Mouse (Mus musculus) olfactory bulb, adult 2 months (tissue): ENCODE measurements around the gene Carhsp1. TPM values are rescaled to one million over a fixed set of nuclear protein-coding genes. Genes with fewer than 3 reads are reported as not detected.

ENCODE experiments used
- H3K27ac ChIP-seq: fragments of 200-500 bp; 2 replicates; pipeline ENCODE4 v1.5.1; 2012; ENCODE audit warnings: low read depth, low read length; ENCODE audit not compliant: insufficient read depth
- H3K4me1 ChIP-seq: fragments of 200-500 bp; 2 replicates; pipeline ENCODE4 v1.6.1; 2012; ENCODE audit warnings: low read length; ENCODE audit not compliant: control insufficient read depth, insufficient read depth
- H3K4me3 ChIP-seq: fragments of 200-500 bp; 2 replicates; pipeline ENCODE4 v1.5.1; 2012; ENCODE audit warnings: mild to moderate bottlenecking, low read depth, low read length, moderate library complexity; ENCODE audit not compliant: insufficient read depth
- CTCF ChIP-seq: fragments of 200-500 bp; IDR thresholded peaks from 2 replicates; pipeline ENCODE4 v1.5.1; 2012; ENCODE audit warnings: low read depth, mild to moderate bottlenecking, low read length, moderate library complexity; ENCODE audit not compliant: insufficient read depth
- POLR2A ChIP-seq: fragments of 200-500 bp; IDR thresholded peaks from 2 replicates; pipeline ENCODE4 v1.6.1; 2012; ENCODE audit warnings: mild to moderate bottlenecking, low read depth, low read length, moderate library complexity; ENCODE audit not compliant: insufficient read depth
- WGBS: fragments of 180-500 bp; shearing (Covaris S2); methylation state at CpG from one replicate; pipeline ENCODE4 v1.1.7; 2018; 5-methylcytosine and 5-hydroxymethylcytosine counted together
- polyA plus RNA-seq: library from polyadenylated mRNA; stranded (reverse); fragments of >200 nt; gene quantifications from 2 replicates; pipeline ENCODE4 v1.2.4, GENCODE M21; 2012; ENCODE audit warnings: low replicate concordance; ENCODE audit not compliant: missing spikeins, insufficient read depth, insufficient read length

The Carhsp1 gene
- not detected in 2 replicates for polyA plus RNA-seq

- TF ChIP-seq CTCF = no peak
- TF ChIP-seq POLR2A = no peak
- H3K4me1 ChIP-seq = peaks cover 23% of the 10 kb centered on the region
- peak within 1 kb of the TSS; percentile 55 for H3K4me3 ChIP-seq
- under 1% methylated on average over 65 of the region's 67 CpGs for WGBS
- H3K27ac ChIP-seq = no peak within 1 kb of the TSS
Observed at GRCm38 (mm10) chr16:8671551-8672349, at the start of gene Carhsp1. Gene Carhsp1, minus strand, starts transcription at chr16:8672155.

DNA sequence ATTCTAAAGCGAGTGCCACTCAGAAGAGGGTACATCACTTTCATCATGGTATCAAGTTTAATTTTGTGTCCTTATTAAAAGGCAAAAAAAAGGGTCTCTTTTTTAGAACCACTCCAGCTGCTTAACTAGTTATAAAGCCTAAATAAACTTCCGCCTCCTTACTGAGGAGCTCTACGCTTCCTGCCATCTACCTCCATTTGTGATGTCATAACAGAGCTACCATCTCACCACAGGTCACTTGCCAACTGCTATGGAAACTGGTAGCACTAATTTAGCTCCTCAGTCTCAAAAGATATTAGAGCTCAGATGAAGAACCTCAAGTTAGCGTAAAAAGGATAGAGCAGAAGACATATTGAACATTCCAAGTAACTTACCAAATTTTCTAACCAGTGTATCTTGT is 48.5 kb upstream of the Carhsp1 start:
- WGBS = 78% methylated on average over 4 of the region's 4 CpGs
- H3K4me3 ChIP-seq = no peak overlapping the region
- peaks cover 14% of the 10 kb centered on the region for H3K4me1 ChIP-seq
- TF ChIP-seq POLR2A (no peak), CTCF (no peak)
- no peak overlapping the region for H3K27ac ChIP-seq

DNA sequence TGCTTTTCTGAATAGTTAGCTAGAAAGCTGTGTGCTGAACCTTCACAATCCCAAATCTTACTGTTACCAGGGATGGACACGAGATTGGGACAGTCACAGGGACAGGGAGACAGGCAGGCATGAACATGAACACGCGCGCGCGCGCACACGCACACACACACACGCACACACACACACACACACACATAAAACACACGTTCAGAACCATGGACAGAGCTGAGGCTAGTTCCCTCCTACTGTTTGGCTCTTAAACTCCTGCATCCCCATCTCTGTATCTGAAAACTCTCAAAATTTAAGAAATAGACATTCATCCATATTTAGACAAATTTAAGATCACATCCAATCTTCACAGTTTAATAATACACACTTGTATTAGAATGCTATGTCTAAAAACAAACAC is 45.8 kb upstream of the Carhsp1 start:
- H3K27ac ChIP-seq = no peak overlapping the region
- 88% methylated on average over 10 of the region's 10 CpGs for WGBS
- TF ChIP-seq POLR2A (no peak), CTCF (no peak)
- no peak overlapping the region for H3K4me3 ChIP-seq
- H3K4me1 ChIP-seq = peaks cover 17% of the 10 kb centered on the region

DNA sequence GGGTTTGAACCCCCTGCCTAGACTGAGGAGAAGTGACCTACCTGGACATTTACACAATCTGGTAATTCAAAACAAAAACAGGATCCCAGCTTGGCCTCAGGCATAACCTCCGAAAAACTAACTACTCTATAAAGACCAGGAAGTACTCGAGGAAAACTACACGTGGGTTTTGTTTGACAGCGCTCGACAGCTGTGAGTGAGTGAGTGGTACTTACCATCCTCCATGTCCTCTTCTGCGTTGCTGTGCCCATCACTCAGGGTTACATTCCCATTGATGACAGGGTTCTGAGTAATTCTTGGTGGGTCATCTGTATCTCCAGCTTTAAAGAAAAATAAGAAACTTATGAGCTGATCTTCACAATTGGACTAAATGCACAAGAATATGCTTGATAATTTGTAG is 44.3 kb upstream of the Carhsp1 start:
- TF ChIP-seq CTCF (no peak), POLR2A (no peak)
- 79% methylated on average over 6 of the region's 6 CpGs for WGBS
- no peak overlapping the region for H3K4me3 ChIP-seq
- H3K27ac ChIP-seq = no peak overlapping the region
- H3K4me1 ChIP-seq = peaks cover 19% of the 10 kb centered on the region

DNA sequence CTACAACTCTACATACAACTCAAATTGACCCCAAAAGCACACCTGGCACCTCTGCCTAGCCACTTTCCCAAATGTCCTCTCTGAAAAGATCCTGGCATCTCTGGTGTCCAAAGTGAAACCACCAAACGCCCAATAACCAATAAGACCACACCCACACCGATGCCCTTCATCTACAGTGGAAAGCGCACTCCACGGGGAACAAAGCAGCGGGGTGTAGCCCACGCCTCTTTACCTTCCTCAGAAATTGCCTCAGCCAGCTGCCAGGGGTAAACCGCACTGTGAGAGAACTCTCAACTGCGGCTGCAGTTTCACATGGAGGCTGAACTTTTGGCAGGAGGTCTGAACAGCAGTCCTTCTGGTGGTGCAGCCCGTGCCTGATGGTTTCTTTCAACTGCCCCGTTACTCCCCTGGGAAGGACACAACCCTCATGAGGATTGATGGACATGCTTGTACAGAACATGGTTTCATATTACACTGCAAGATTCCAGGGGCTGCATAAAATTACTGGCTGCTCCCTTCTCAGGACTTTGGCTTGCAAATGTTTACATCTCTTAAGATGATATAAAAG is 43.6 kb upstream of the Carhsp1 start:
- Histone ChIP-seq H3K4me3 (no peak overlapping the region), H3K4me1 (peaks cover 17% of the 10 kb centered on the region), H3K27ac (no peak overlapping the region)
- 54% methylated on average over 10 of the region's 10 CpGs for WGBS
- TF ChIP-seq POLR2A (no peak), CTCF (no peak)

DNA sequence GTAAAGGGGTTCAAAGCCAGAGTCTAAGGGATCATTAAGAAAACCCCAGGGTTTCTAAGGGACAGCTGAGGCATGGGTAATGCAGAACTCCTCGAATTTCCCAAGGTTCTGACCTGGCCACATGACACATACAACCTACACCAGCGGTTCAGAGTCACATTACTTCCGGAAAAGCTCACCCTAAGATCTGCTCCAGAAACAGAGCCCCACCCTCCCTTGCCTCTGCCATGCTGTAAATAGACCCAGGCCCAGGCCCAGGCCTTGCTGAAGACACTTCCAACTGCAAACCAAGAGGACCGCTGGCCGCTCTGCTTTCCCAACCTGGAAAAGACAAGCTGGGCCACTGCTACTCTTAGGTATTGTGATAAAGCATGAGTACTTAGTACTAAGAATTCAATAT is 42.9 kb upstream of the Carhsp1 start:
- no peak for TF ChIP-seq POLR2A
- no peak for TF ChIP-seq CTCF
- H3K27ac ChIP-seq = no peak overlapping the region
- no peak overlapping the region for H3K4me3 ChIP-seq
- peaks cover 17% of the 10 kb centered on the region for H3K4me1 ChIP-seq
- 62% methylated on average over 5 of the region's 5 CpGs for WGBS

- 40% methylated on average over 9 of the region's 9 CpGs for WGBS
- TF ChIP-seq POLR2A (no peak), CTCF (no peak)
- Histone ChIP-seq H3K4me1 (peaks cover 11% of the 10 kb centered on the region), H3K27ac (no peak overlapping the region), H3K4me3 (no peak overlapping the region)
Observed at GRCm38 (mm10) chr16:8711998-8712397, 40.0 kb upstream of the Carhsp1 start.

GRCm38 (mm10) chr16:8700586-8700985 is 28.6 kb upstream of the Carhsp1 start:
- H3K4me3 ChIP-seq = no peak overlapping the region
- H3K4me1 ChIP-seq = no peaks in the 10 kb centered on the region
- WGBS = 67% methylated on average over 3 of the region's 3 CpGs
- H3K27ac ChIP-seq = no peak overlapping the region
- TF ChIP-seq POLR2A (no peak), CTCF (no peak)

GRCm38 (mm10) chr16:8699556-8699955 is 27.6 kb upstream of the Carhsp1 start:
- 69% methylated on average over 8 of the region's 8 CpGs for WGBS
- Histone ChIP-seq H3K27ac (no peak overlapping the region), H3K4me1 (no peaks in the 10 kb centered on the region), H3K4me3 (no peak overlapping the region)
- no peak for TF ChIP-seq CTCF
- TF ChIP-seq POLR2A = no peak
